Mouse (Mus musculus) forebrain, embryonic 10.5 days (tissue): ENCODE data around the gene Plce1. TPM values are rescaled to one million over a fixed set of nuclear protein-coding genes. Genes with fewer than 3 reads are reported as not detected.
"Not testable (repeated sequence)": the region's sequence is repeated elsewhere in the genome, so short reads cannot be mapped to it uniquely, and the experiment has no call there.

Experiments used
- DNase-seq: peaks from one replicate; pipeline ENCODE4 v3.0.0-alpha.2; 2017; ENCODE audit warnings: low spot score; ENCODE audit errors: extremely low spot score
- H3K27ac ChIP-seq: fragments of 300-500 bp; sonication (generic); 2 replicates; pipeline ENCODE4 v1.5.1; 2016; ENCODE audit warnings: mild to moderate bottlenecking
- H3K27me3 ChIP-seq: fragments of 300-500 bp; sonication (generic); 2 replicates; pipeline ENCODE4 v1.6.1; 2016; ENCODE audit warnings: mild to moderate bottlenecking; ENCODE audit not compliant: poor library complexity, severe bottlenecking
- H3K36me3 ChIP-seq: fragments of 300-500 bp; sonication (generic); replicated peaks from 2 replicates; pipeline ENCODE4 v1.6.1; 2016; ENCODE audit warnings: mild to moderate bottlenecking, moderate library complexity
- H3K4me1 ChIP-seq: fragments of 300-500 bp; sonication (generic); 2 replicates; pipeline ENCODE4 v1.6.1; 2016
- H3K4me3 ChIP-seq: fragments of 300-500 bp; sonication (generic); 2 replicates; pipeline ENCODE4 v1.5.1; 2016; ENCODE audit warnings: mild to moderate bottlenecking, moderate library complexity
- H3K9me3 ChIP-seq: fragments of 300-500 bp; sonication (generic); 2 replicates; pipeline ENCODE4 v1.6.1; 2016; ENCODE audit warnings: mild to moderate bottlenecking, moderate library complexity
- WGBS: fragments of 180-500 bp; shearing (Covaris S2); methylation state at CpG from one replicate; pipeline ENCODE4 v1.1.7; 2016; 5-methylcytosine and 5-hydroxymethylcytosine counted together
- polyA plus RNA-seq: library from polyadenylated mRNA; unstranded; fragments of >200 nt; fragmentation: Nextera tagmentation; extraction: Ambion mirVana; gene quantifications from 2 replicates; pipeline ENCODE4 v1.2.1, GENCODE M21; 2016

Gene Plce1
- polyA plus RNA-seq, 1 experiment from 2014 or later, result 2.8 TPM

DNA sequence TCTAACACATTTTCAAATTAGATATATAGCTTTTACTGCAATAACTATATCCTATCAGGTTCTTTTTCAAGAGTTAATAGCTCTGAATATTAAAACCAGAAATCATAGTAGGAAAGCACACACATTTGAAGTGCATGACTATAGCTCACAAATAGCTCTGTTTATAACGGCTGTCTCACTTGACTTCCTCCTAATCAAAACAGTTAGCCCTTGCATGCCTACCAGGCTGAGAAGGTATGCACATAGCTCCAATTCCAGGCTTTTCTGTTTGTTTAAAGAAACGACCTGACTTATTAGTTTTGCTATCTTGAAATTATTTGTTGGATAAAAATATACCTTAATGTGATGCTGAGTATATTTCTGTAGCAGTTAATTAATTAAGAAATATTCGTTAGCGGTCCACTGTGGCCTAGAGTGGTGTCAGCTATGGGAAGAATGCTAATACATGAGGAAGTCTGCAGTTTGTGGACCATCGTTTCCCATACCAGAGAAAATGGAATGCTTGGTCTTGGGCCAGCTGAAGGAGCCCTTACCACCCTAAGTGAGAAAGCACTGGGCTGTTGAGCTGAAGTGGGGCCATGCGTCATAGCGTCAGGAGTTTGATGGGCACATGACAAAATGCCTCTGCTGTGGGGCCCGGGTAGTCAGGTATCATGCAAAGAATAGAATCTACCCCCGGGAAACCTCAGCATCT lies 146.3 kb downstream of the Plce1 start:
- Histone ChIP-seq H3K36me3 (no peaks in the 10 kb centered on the region), H3K27me3 (no peaks in the 10 kb centered on the region), H3K4me3 (no peak overlapping the region), H3K4me1 (no peaks in the 10 kb centered on the region), H3K9me3 (no peaks in the 10 kb centered on the region), H3K27ac (no peak overlapping the region)
- DNase-seq, result no peak
- WGBS, result 88% methylated on average over 9 of the region's 9 CpGs

DNA sequence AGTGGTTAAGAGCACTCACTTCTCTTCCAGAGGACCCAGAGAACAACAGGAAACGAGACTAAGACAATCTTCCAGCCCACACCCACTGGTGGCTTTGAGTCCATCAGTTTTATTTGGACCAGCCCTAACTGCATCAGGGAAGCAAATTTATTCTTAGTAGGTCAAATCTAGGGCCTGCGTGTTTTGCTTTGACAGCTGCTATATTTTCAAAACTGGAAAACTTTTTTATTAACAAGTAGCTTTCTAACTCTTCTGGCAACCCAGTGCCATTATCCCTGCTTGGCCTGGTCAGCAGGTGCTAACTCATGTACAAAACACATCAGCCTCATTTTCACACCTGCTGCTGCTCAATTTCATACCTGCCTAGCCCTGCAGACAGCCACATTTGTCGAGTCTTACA lies 151.3 kb downstream of the Plce1 start:
- H3K4me3 ChIP-seq, result no peak overlapping the region
- DNase-seq, result no peak
- WGBS, result 82% methylated on average over 3 of the region's 3 CpGs

GRCm38 (mm10) chr19:38633306-38633705 lies 152.4 kb downstream of the Plce1 start:
- Histone ChIP-seq H3K27me3 (no peaks in the 10 kb centered on the region), H3K27ac (no peak overlapping the region), H3K4me1 (no peaks in the 10 kb centered on the region), H3K4me3 (no peak overlapping the region), H3K9me3 (no peaks in the 10 kb centered on the region), H3K36me3 (no peaks in the 10 kb centered on the region)
- no peak for DNase-seq
- WGBS, result 69% methylated on average over 5 of the region's 5 CpGs

More for the DNA sequence above, 151.3 kb downstream of the Plce1 start:
- Histone ChIP-seq H3K27ac (no peak overlapping the region), H3K9me3 (no peaks in the 10 kb centered on the region), H3K36me3 (no peaks in the 10 kb centered on the region), H3K4me1 (no peaks in the 10 kb centered on the region), H3K27me3 (no peaks in the 10 kb centered on the region)

DNA sequence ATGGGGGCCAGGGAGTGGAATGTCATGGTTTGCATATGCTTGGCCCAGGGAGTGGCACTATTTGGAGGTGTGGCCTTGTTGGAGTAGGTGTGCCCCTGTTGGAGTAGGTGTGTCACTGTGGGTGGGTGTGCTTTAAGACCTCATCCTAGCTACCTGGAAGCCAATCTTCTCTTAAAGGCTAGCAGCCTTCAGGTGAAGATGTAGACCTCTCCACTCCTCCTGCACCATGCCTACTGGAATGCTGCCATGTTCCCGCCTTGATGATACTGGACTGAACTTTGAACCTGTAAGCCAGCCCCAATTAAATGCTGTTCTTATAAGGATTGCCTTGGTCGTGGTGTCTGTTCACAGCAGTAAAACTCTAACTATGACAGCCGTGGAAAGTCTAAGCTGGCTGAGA lies 158.1 kb downstream of the Plce1 start:
- no peak overlapping the region for H3K4me3 ChIP-seq
- H3K27ac ChIP-seq, result no peak overlapping the region
- no peaks in the 10 kb centered on the region for H3K27me3 ChIP-seq
- WGBS, result 92% methylated on average over 3 of the region's 3 CpGs
- no peaks in the 10 kb centered on the region for H3K9me3 ChIP-seq
- no peak for DNase-seq
- H3K36me3 ChIP-seq, result no peaks in the 10 kb centered on the region
- H3K4me1 ChIP-seq, result no peaks in the 10 kb centered on the region

DNA sequence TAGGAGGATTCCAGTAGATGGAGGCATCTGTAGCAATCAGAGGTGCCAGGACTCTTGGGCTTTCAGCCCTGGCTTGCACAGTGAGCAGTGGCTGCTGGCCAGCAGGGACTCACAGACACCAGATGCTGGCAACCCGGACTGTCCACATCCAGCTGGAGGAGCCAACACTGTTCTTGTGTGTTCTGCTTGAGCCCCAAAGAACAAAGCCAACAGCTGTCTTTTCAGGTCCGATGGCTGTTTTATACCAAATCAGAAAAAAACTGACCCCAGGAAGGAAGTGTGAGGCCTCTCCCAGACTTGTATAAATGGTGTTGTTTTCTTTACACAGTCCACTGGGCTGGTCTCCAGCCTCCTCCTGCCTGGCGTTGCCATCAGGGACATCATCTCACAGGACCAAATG lies 158.9 kb downstream of the Plce1 start:
- 90% methylated on average over 3 of the region's 3 CpGs for WGBS
- Histone ChIP-seq H3K9me3 (no peaks in the 10 kb centered on the region), H3K4me3 (no peak overlapping the region), H3K36me3 (no peaks in the 10 kb centered on the region), H3K27me3 (no peaks in the 10 kb centered on the region), H3K4me1 (no peaks in the 10 kb centered on the region), H3K27ac (no peak overlapping the region)
- DNase-seq, result no peak

DNA sequence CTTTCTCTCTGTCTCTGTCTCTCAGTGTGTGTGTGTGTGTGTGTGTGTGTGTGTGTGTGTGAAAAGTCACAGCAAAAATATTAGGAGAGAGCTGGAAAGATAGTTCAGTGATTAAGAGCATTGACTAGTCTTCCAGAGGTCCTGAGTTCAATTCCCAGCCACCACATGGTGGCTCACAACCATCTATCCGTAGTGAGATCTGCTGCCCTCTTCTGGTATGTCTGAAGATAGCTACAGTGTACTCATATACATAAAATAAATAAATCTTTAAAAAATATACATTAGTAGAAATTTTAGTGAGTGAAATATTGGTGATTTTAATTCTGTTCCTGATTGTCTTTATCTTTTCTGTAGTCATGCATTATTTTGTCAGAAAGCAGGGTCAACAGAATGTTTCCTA lies 161.6 kb downstream of the Plce1 start:
- H3K36me3 ChIP-seq, H3K9me3 ChIP-seq, H3K4me1 ChIP-seq, H3K27ac ChIP-seq, H3K27me3 ChIP-seq, H3K4me3 ChIP-seq, DNase-seq: not testable (repeated sequence)
- WGBS, result 69% methylated on average over 1 of the region's 1 CpGs

GRCm38 (mm10) chr19:38644871-38645595 lies 164.1 kb downstream of the Plce1 start:
- no peak for DNase-seq
- Histone ChIP-seq H3K27me3 (no peaks in the 10 kb centered on the region), H3K4me3 (no peak overlapping the region), H3K36me3 (no peaks in the 10 kb centered on the region), H3K27ac (no peak overlapping the region), H3K4me1 (no peaks in the 10 kb centered on the region), H3K9me3 (no peaks in the 10 kb centered on the region)
- WGBS, result 80% methylated on average over 6 of the region's 6 CpGs

GRCm38 (mm10) chr19:38657980-38658379 lies 177.1 kb downstream of the Plce1 start:
- no peaks in the 10 kb centered on the region for H3K4me1 ChIP-seq
- no peak overlapping the region for H3K4me3 ChIP-seq
- no peaks in the 10 kb centered on the region for H3K36me3 ChIP-seq
- 96% methylated on average over 13 of the region's 13 CpGs for WGBS
- peaks cover 3% of the 10 kb centered on the region; the same call in 1 of the 2 replicates for H3K9me3 ChIP-seq
- DNase-seq, result no peak
- H3K27me3 ChIP-seq, result no peaks in the 10 kb centered on the region
- no peak overlapping the region for H3K27ac ChIP-seq

- H3K27ac ChIP-seq, result no peak overlapping the region
- DNase-seq, result no peak
- no peaks in the 10 kb centered on the region for H3K4me1 ChIP-seq
- no peak overlapping the region for H3K4me3 ChIP-seq
- no peaks in the 10 kb centered on the region for H3K36me3 ChIP-seq
- WGBS, result 79% methylated on average over 1 of the region's 1 CpGs
- no peaks in the 10 kb centered on the region for H3K9me3 ChIP-seq
- H3K27me3 ChIP-seq, result no peaks in the 10 kb centered on the region
Observed at GRCm38 (mm10) chr19:38665398-38665797, 184.5 kb downstream of the Plce1 start.

GRCm38 (mm10) chr19:38672015-38672600 lies 191.2 kb downstream of the Plce1 start:
- WGBS, result 92% methylated on average over 7 of the region's 7 CpGs
- H3K9me3 ChIP-seq, result no peaks in the 10 kb centered on the region
- DNase-seq, result no peak

GRCm38 (mm10) chr19:38673936-38674335 lies 193.0 kb downstream of the Plce1 start:
- WGBS, result 86% methylated on average over 2 of the region's 2 CpGs
- Histone ChIP-seq H3K36me3 (no peaks in the 10 kb centered on the region), H3K4me3 (no peak overlapping the region)

More at GRCm38 (mm10) chr19:38672015-38672600, 191.2 kb downstream of the Plce1 start:
- no peak overlapping the region for H3K4me3 ChIP-seq
- no peaks in the 10 kb centered on the region for H3K4me1 ChIP-seq
- H3K36me3 ChIP-seq, result no peaks in the 10 kb centered on the region
- H3K27ac ChIP-seq, result no peak overlapping the region
- H3K27me3 ChIP-seq, result no peaks in the 10 kb centered on the region

GRCm38 (mm10) chr19:38678655-38679054 lies 197.7 kb downstream of the Plce1 start:
- Histone ChIP-seq H3K27ac (no peak overlapping the region), H3K9me3 (no peaks in the 10 kb centered on the region), H3K4me1 (no peaks in the 10 kb centered on the region), H3K27me3 (no peaks in the 10 kb centered on the region), H3K4me3 (no peak overlapping the region), H3K36me3 (no peaks in the 10 kb centered on the region)
- DNase-seq, result no peak
- 90% methylated on average over 5 of the region's 5 CpGs for WGBS

More at GRCm38 (mm10) chr19:38673936-38674335, 193.0 kb downstream of the Plce1 start:
- Histone ChIP-seq H3K9me3 (no peaks in the 10 kb centered on the region), H3K27ac (no peak overlapping the region), H3K27me3 (no peaks in the 10 kb centered on the region), H3K4me1 (no peaks in the 10 kb centered on the region)
- DNase-seq, result no peak

- no peak for DNase-seq
- Histone ChIP-seq H3K36me3 (no peaks in the 10 kb centered on the region), H3K9me3 (no peaks in the 10 kb centered on the region), H3K27me3 (no peaks in the 10 kb centered on the region), H3K4me3 (no peak overlapping the region), H3K27ac (no peak overlapping the region), H3K4me1 (no peaks in the 10 kb centered on the region)
- 89% methylated on average over 4 of the region's 4 CpGs for WGBS
Observed at GRCm38 (mm10) chr19:38679520-38679919, 198.6 kb downstream of the Plce1 start.
